In the genomic region with DNA sequence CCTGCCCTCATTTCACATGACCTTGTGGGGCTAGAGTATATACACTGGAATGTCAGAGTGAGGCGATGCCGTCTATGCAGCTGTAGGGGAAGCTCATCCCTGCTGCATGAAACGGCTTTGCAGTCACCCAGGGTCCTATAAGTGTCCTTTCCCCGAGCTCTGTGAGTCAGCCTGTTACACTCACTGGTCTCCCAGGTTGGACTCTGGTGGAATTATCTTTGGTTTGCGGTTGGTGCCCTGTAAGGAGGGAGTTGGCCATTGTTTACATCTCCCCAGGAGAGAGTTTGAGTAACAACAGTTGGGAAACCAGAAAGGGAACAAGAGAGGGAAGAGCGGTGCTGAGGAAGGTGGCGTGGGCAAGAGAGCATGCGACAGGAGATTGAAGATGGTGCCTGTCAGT, we compare ENCODE assay signal across 26 mouse cellular contexts. TPM values are rescaled to one million over a fixed set of nuclear protein-coding genes. Genes with fewer than 3 reads are reported as not detected.
DNase-seq lines count a peak whose midpoint lies in the region; ATAC-seq lines count a peak whose summit lies in the region.
"Had no signal": no experiment of that assay in that cellular context is flagged by ENCODE, and none has a peak within 500 bp of the region (broad histone marks: within the 10 kb centered on the region; RNA-seq: fewer than 3 reads in every experiment).

No protein-coding gene starts in this region.

- H3K9me3 ChIP-seq in intestine, embryonic 16.5 days (ENCODE audit: control insufficient read depth, low read length) = no peaks in the 10 kb centered on the region
- no peaks in the 10 kb centered on the region for H3K9me3 ChIP-seq in stomach, embryonic 16.5 days (replicated peaks; ENCODE audit: control insufficient read depth, low read length)
- no peaks in the 10 kb centered on the region for H3K9me3 ChIP-seq in embryonic facial prominence, embryonic 10.5 days
- H3K9me3 ChIP-seq: forebrain, embryonic 10.5 days; forebrain, embryonic 13.5 days; heart, embryonic 10.5 days; heart, embryonic 13.5 days had no signal

- ATAC-seq in intestine, embryonic 16.5 days = no peak
- ATAC-seq in stomach, embryonic 16.5 days (ENCODE audit: insufficient read depth, low FRiP score) = peak; percentile 19; the same call in 1 of the 2 replicates
- ATAC-seq: forebrain, embryonic 13.5 days; forebrain, embryonic 16.5 days had no signal

- H3K36me3 ChIP-seq in intestine, embryonic 16.5 days (ENCODE audit: control insufficient read depth, insufficient read depth, low read length) = peaks cover 6% of the 10 kb centered on the region; the same call in 1 of the 2 replicates
- H3K36me3 ChIP-seq in stomach, embryonic 16.5 days (ENCODE audit: control insufficient read depth, insufficient read depth, low read length) = 0 out of 2 replicates have a peak, but pooled peaks cover 1% of the 10 kb centered on the region
- H3K36me3 ChIP-seq in embryonic facial prominence, embryonic 10.5 days (replicated peaks) = peaks cover 27% of the 10 kb centered on the region; the same call in 1 of the 2 replicates

- 0 out of 2 replicates have a peak, but pooled peaks cover 4% of the 10 kb centered on the region for H3K4me1 ChIP-seq in intestine, embryonic 16.5 days (ENCODE audit: control insufficient read depth, insufficient read depth, low read length)
- H3K4me1 ChIP-seq in stomach, embryonic 16.5 days (ENCODE audit: control insufficient read depth, insufficient read depth, low read length) = peaks cover 5% of the 10 kb centered on the region; the same call in 1 of the 2 replicates
- peaks cover 3% of the 10 kb centered on the region; the same call in 1 of the 2 replicates for H3K4me1 ChIP-seq in embryonic facial prominence, embryonic 10.5 days
- H3K4me1 ChIP-seq: forebrain, embryonic 13.5 days had no signal

- H3K9ac ChIP-seq in intestine, embryonic 16.5 days (ENCODE audit: low read depth, low read length) = no peak overlapping the region
- H3K9ac ChIP-seq in stomach, embryonic 16.5 days (ENCODE audit: low read length) = no peak overlapping the region
- H3K9ac ChIP-seq: forebrain, embryonic 13.5 days; heart, embryonic 13.5 days; hindbrain, embryonic 14.5 days had no signal

- no peaks in the 10 kb centered on the region for H3K27me3 ChIP-seq in intestine, embryonic 16.5 days (replicated peaks; ENCODE audit: control insufficient read depth, insufficient read depth, low read length)
- no peaks in the 10 kb centered on the region for H3K27me3 ChIP-seq in stomach, embryonic 16.5 days (ENCODE audit: control insufficient read depth, insufficient read depth, low read length)
- no peaks in the 10 kb centered on the region for H3K27me3 ChIP-seq in embryonic facial prominence, embryonic 10.5 days (replicated peaks; ENCODE audit: low read depth, poor library complexity, severe bottlenecking)
- H3K27me3 ChIP-seq: CH12.LX; forebrain, embryonic 13.5 days had no signal

- H3K4me3 ChIP-seq in intestine, embryonic 16.5 days (ENCODE audit: low read length) = no peak overlapping the region
- H3K4me3 ChIP-seq in stomach, embryonic 16.5 days (replicated peaks; ENCODE audit: low read length) = no peak overlapping the region
- no peak overlapping the region for H3K4me3 ChIP-seq in embryonic facial prominence, embryonic 10.5 days
- H3K4me3 ChIP-seq: forebrain, embryonic 10.5 days; forebrain, embryonic 13.5 days; heart, adult 2 months; heart, embryonic 10.5 days; heart, embryonic 13.5 days had no signal

- DNase-seq in NIH3T3 (ENCODE audit: low read depth) = peak; percentile 2
- DNase-seq in embryonic facial prominence, embryonic 10.5 days (ENCODE audit: low spot score) = no peak
- DNase-seq in adrenal gland, postnatal 14 days = no peak
- no peak for DNase-seq in layer of hippocampus, postnatal 10 days (ENCODE audit: low spot score in 2 of 2)
- no peak for DNase-seq in right cerebral cortex, postnatal 25 days
- DNase-seq: adrenal gland, postnatal 10 days; B cell, adult 2 months; cerebellum, adult 11 months; cerebellum, adult 2 months; cerebellum, adult 9-11 months; cerebellum, postnatal 36 days; embryo, embryonic 11 days; gastrocnemius, postnatal 10 days; gastrocnemius, postnatal 36 days; heart, adult 2 months; heart, postnatal 14 days; heart, postnatal 4 days had no signal

- H3K4me2 ChIP-seq in intestine, embryonic 16.5 days (ENCODE audit: low read depth, low read length) = peak overlapping the region; percentile 32
- H3K4me2 ChIP-seq in stomach, embryonic 16.5 days (ENCODE audit: low read depth, low read length) = no peak overlapping the region
- H3K4me2 ChIP-seq: forebrain, embryonic 13.5 days; heart, embryonic 13.5 days; hindbrain, embryonic 14.5 days had no signal

- WGBS in intestine, embryonic 16.5 days = 53% methylated on average over 8 of the region's 8 CpGs
- WGBS in stomach, embryonic 16.5 days = 40% methylated on average over 8 of the region's 8 CpGs
- WGBS in embryonic facial prominence, embryonic 10.5 days = 65% methylated on average over 8 of the region's 8 CpGs

- H3K27ac ChIP-seq in intestine, embryonic 16.5 days (ENCODE audit: low read length) = peak overlapping the region; percentile 17; the same call in 1 of the 2 replicates
- peak overlapping the region; percentile 34 for H3K27ac ChIP-seq in stomach, embryonic 16.5 days (ENCODE audit: low read length)
- H3K27ac ChIP-seq in embryonic facial prominence, embryonic 10.5 days (replicated peaks) = no peak overlapping the region; the same call in 1 of the 2 replicates
- H3K27ac ChIP-seq: forebrain, embryonic 10.5 days; forebrain, embryonic 13.5 days; heart, adult 2 months; heart, embryonic 10.5 days; heart, embryonic 13.5 days; hindbrain, embryonic 14.5 days had no signal

RNA-seq across cellular contexts. Expression of a gene that starts 10.7 kb away (rescaled TPM):
- 7.5 and 9.0 TPM in 2 replicates for polyA plus RNA-seq in intestine, embryonic 16.5 days (2015; fragmentation: Nextera tagmentation; extraction: Ambion mirVana)
- 5.8 and 5.9 TPM in 2 replicates for polyA plus RNA-seq in stomach, embryonic 16.5 days (2015; fragmentation: Nextera tagmentation; extraction: Ambion mirVana)
- 4.3 and 5.9 TPM in 2 replicates for polyA plus RNA-seq in embryonic facial prominence, embryonic 10.5 days (2016; fragmentation: Nextera tagmentation; extraction: Ambion mirVana)
- total RNA-seq in adrenal gland, postnatal 14 days (2021) = 1.8 and 2.6 TPM in 2 replicates
- total RNA-seq in layer of hippocampus, postnatal 10 days (2021) = 1 to 10 TPM; 2.6 to 2.9 TPM

RNA-seq across cellular contexts. Expression of a gene that starts 32.3 kb away (rescaled TPM):
- polyA plus RNA-seq in intestine, embryonic 16.5 days (2015; fragmentation: Nextera tagmentation; extraction: Ambion mirVana) = 5.1 and 5.3 TPM in 2 replicates
- 7.1 and 7.6 TPM in 2 replicates for polyA plus RNA-seq in stomach, embryonic 16.5 days (2015; fragmentation: Nextera tagmentation; extraction: Ambion mirVana)
- 3.5 and 3.8 TPM in 2 replicates for polyA plus RNA-seq in embryonic facial prominence, embryonic 10.5 days (2016; fragmentation: Nextera tagmentation; extraction: Ambion mirVana)
- total RNA-seq in adrenal gland, postnatal 14 days (2021) = 12.6 and 15.5 TPM in 2 replicates
- total RNA-seq in layer of hippocampus, postnatal 10 days (2021) = 10 to 100 TPM; 88.7 to 96.9 TPM

RNA-seq across cellular contexts. Expression of a gene that starts 49.7 kb away (rescaled TPM):
- 26.2 and 27.6 TPM in 2 replicates for polyA plus RNA-seq in intestine, embryonic 16.5 days (2015; fragmentation: Nextera tagmentation; extraction: Ambion mirVana)
- 35.0 and 36.7 TPM in 2 replicates for polyA plus RNA-seq in stomach, embryonic 16.5 days (2015; fragmentation: Nextera tagmentation; extraction: Ambion mirVana)
- polyA plus RNA-seq in embryonic facial prominence, embryonic 10.5 days (2016; fragmentation: Nextera tagmentation; extraction: Ambion mirVana) = 32.7 and 33.4 TPM in 2 replicates
- total RNA-seq in adrenal gland, postnatal 14 days (2021) = 8.2 and 10.0 TPM in 2 replicates
- total RNA-seq in layer of hippocampus, postnatal 10 days (2021) = 10 to 100 TPM in 1 of 2 experiments, 1 to 10 TPM in 1; 9.9 to 10.8 TPM
